Mouse (Mus musculus): ENCODE measurements at regions not wholly inside any gene's neighbourhood (a gene's known extent, or its start where the extent isn't known, plus 50 kb on each side); places are given as distances from the start of the nearest gene placed in this dataset.

GRCm38 (mm10) chr12:70672115-70672514 lies 153.2 kb upstream of the Frmd6 start:
- no peak for DNase-seq (ENCODE audit: low spot score)

GRCm38 (mm10) chr12:70673188-70673587 lies 152.1 kb upstream of the Frmd6 start:
- no peak for DNase-seq (ENCODE audit: low spot score)

GRCm38 (mm10) chr12:70674144-70674543 lies 151.2 kb upstream of the Frmd6 start:
- no peak for DNase-seq (ENCODE audit: low spot score)

GRCm38 (mm10) chr12:70675846-70676245 lies 149.5 kb upstream of the Frmd6 start:
- no peak for DNase-seq (ENCODE audit: low spot score)

- DNase-seq (ENCODE audit: low spot score) = no peak
Observed at GRCm38 (mm10) chr12:70679701-70680425, 145.5 kb upstream of the Frmd6 start.

GRCm38 (mm10) chr12:70681407-70681990 lies 143.8 kb upstream of the Frmd6 start:
- no peak for DNase-seq (ENCODE audit: low spot score)

GRCm38 (mm10) chr12:70684354-70684753 lies 141.0 kb upstream of the Frmd6 start:
- DNase-seq (ENCODE audit: low spot score) = no peak

- DNase-seq (ENCODE audit: low spot score) = no peak
Observed at GRCm38 (mm10) chr12:70685432-70685831, 139.9 kb upstream of the Frmd6 start.

GRCm38 (mm10) chr12:70686337-70686736 lies 139.0 kb upstream of the Frmd6 start:
- no peak for DNase-seq (ENCODE audit: low spot score)

GRCm38 (mm10) chr12:70686971-70687370 lies 138.3 kb upstream of the Frmd6 start:
- no peak for DNase-seq (ENCODE audit: low spot score)

- no peak for DNase-seq (ENCODE audit: low spot score)
Observed at GRCm38 (mm10) chr12:70695162-70695561, 130.2 kb upstream of the Frmd6 start.

- DNase-seq (ENCODE audit: low spot score) = no peak
Observed at GRCm38 (mm10) chr12:70696256-70696655, 129.1 kb upstream of the Frmd6 start.

- no peak for DNase-seq (ENCODE audit: low spot score)
Observed at GRCm38 (mm10) chr12:70698466-70698865, 126.8 kb upstream of the Frmd6 start.

GRCm38 (mm10) chr12:70702473-70702872 lies 122.8 kb upstream of the Frmd6 start:
- no peak for DNase-seq (ENCODE audit: low spot score)

- DNase-seq (ENCODE audit: low spot score) = no peak
Observed at GRCm38 (mm10) chr12:70706806-70707628, 118.3 kb upstream of the Frmd6 start.

- no peak for DNase-seq (ENCODE audit: low spot score)
Observed at GRCm38 (mm10) chr12:70707629-70708289, 117.6 kb upstream of the Frmd6 start.

GRCm38 (mm10) chr12:70708290-70708668 lies 117.0 kb upstream of the Frmd6 start:
- DNase-seq (ENCODE audit: low spot score) = no peak

GRCm38 (mm10) chr12:70710311-70710710 lies 115.0 kb upstream of the Frmd6 start:
- no peak for DNase-seq (ENCODE audit: low spot score)

GRCm38 (mm10) chr12:70711030-70711429 lies 114.3 kb upstream of the Frmd6 start:
- no peak for DNase-seq (ENCODE audit: low spot score)

GRCm38 (mm10) chr12:70712322-70713024 lies 112.8 kb upstream of the Frmd6 start:
- DNase-seq (ENCODE audit: low spot score) = no peak

GRCm38 (mm10) chr12:70713499-70714280 lies 111.6 kb upstream of the Frmd6 start:
- DNase-seq (ENCODE audit: low spot score) = no peak

Measured in embryo, embryonic 10 days (tissue).